Mouse (Mus musculus) lung, postnatal 4 days (tissue): Measurements from ENCODE around the gene Efcab10.

ENCODE experiments used
- DNase-seq, 2 experiments: peaks; one replicate each; pipeline ENCODE4 v3.0.0; 2021

Gene Efcab10

GRCm38 (mm10) chr12:33427726-33428125, 33.1 kb downstream of the Efcab10 start:
- no peak for DNase-seq

- peak; percentile 95 to 97 for DNase-seq
These were observed 34.9 kb downstream of the Efcab10 start, which contains the start of gene Twistnb for GRCm38 (mm10) chr12:33429387-33430160. TSS of gene Twistnb (plus strand) at chr12:33429635.

GRCm38 (mm10) chr12:33433812-33434211, 39.2 kb downstream of the Efcab10 start:
- peak in 1 of 2 experiments; percentile 33 for DNase-seq

GRCm38 (mm10) chr12:33434758-33435157, 40.1 kb downstream of the Efcab10 start:
- DNase-seq: no peak
